Mouse (Mus musculus): Measurements from ENCODE around the gene Clip3. TPM values are rescaled to one million over a fixed set of nuclear protein-coding genes. Genes with fewer than 3 reads are reported as not detected.

The Clip3 gene
- polyA plus RNA-seq, 1 experiment from 2014 or later, result 0.90 TPM

DNA sequence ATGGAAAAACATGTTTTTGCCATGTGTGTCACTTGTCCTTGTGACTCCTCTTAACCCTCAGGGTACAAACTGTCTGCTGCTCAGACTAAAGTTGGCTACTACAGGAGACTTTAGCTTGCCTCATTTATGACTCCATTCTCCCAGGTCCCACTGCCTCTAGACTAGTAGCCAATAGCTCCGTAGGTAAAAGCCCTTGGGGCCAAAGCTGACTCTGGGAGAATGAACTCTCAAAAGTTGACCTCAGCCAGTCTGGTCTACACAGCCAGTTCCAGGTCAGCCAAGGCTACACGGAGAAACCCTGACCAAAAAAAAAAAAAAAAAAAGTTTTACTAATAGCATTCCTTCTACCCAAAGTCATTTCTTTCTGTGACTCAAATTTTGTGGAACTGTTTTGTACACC, 12.6 kb upstream of the Clip3 start:
- Histone ChIP-seq H3K9me3 (replicated peaks; ENCODE audit: control insufficient read depth, low read length) (no peaks in the 10 kb centered on the region), H3K27ac (ENCODE audit: low read length) (no peak overlapping the region), H3K36me3 (ENCODE audit: control insufficient read depth, insufficient read depth) (no peaks in the 10 kb centered on the region), H3K4me2 (ENCODE audit: low read depth, low read length) (peak overlapping the region; percentile 94), H3K4me1 (ENCODE audit: control insufficient read depth, low read depth, low read length) (peaks cover 22% of the 10 kb centered on the region), H3K9ac (ENCODE audit: low read depth, low read length) (peak overlapping the region; percentile 81; the same call in 1 of the 2 replicates), H3K27me3 (ENCODE audit: control insufficient read depth, insufficient read depth, low read depth, low read length) (no peaks in the 10 kb centered on the region), H3K4me3 (ENCODE audit: low read depth, low read length) (peak overlapping the region; percentile 90)
- no peak for ATAC-seq (ENCODE audit: low read depth)
- 46% methylated on average over 2 of the region's 2 CpGs for WGBS (ENCODE audit: insufficient replicate concordance)

DNA sequence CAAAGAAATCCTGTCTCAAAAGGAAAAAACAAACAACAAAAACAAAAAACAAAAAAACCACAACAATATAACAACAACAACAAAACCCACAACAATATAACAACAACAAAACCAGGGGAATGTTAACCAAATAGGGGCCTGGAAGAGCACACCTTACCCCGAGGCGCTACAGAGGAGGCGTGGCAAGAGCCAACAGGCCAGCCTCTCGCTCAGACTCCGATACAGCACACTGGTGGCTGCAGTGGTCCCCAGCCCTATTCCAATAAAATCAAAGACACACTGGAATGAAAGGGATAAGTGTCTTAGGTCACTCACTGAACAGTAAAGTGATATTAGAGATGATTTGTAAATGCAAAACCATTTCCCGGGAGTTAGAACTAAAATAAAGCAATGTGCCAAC, 12.0 kb upstream of the Clip3 start:
- WGBS (ENCODE audit: insufficient replicate concordance), result 0% methylated on average over 6 of the region's 6 CpGs
- peak; percentile 28 for ATAC-seq (ENCODE audit: low read depth)
- Histone ChIP-seq H3K4me3 (ENCODE audit: low read depth, low read length) (peak overlapping the region; percentile 90), H3K36me3 (ENCODE audit: control insufficient read depth, insufficient read depth) (no peaks in the 10 kb centered on the region), H3K27me3 (ENCODE audit: control insufficient read depth, insufficient read depth, low read depth, low read length) (no peaks in the 10 kb centered on the region), H3K4me1 (ENCODE audit: control insufficient read depth, low read depth, low read length) (peaks cover 22% of the 10 kb centered on the region), H3K9ac (ENCODE audit: low read depth, low read length) (peak overlapping the region; percentile 81), H3K4me2 (ENCODE audit: low read depth, low read length) (peak overlapping the region; percentile 94), H3K9me3 (replicated peaks; ENCODE audit: control insufficient read depth, low read length) (no peaks in the 10 kb centered on the region), H3K27ac (ENCODE audit: low read length) (peak overlapping the region; percentile 97)

DNA sequence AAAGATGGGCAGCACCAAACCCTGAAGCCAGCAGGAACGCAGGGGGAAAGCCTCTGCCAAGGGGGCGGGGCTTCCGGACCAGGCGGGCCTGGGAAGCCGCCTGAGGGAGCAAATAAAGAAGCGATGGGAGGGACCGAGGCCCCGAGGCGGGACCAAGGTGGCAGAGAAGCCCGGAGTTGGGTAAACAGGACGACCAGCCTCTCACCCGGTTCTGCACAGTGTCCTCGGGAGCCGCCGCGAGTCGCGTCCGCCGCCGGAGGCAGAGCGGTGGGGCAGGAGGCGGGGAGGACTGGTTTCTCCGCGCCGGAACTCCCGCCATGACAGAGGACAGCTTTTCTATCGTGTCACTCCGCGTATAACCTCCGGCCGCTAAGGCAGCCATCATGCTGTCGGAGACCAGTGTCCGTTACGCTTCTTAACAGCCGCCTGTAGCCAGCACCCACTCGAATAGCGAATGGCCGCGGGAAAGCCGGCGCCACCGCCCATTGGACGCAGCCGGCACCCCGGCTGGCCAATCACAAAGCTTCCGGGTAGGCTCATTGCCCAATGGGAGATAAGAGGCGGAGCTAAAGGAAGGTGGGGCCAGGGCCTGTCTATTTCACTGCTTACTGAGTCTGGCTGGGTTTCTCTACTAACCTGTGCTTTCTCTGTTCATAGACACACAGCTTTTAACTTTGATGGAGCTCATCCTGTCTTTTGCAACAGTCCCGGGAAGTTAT, 11.4 kb upstream of the Clip3 start, which contains the start of the genes Thap8 and Wdr62:
Thap8 (plus strand) TSS at position 144 of the 719 bp plus-strand sequence.
Wdr62 (minus strand) TSS at position 469 of the 719 bp plus-strand sequence.
- peak; percentile 92 for ATAC-seq (ENCODE audit: low read depth)
- whole genome bisulfite sequencing (ENCODE audit: insufficient replicate concordance), result under 1% methylated on average over 47 of the region's 49 CpGs
- no peaks in the 10 kb centered on the region for H3K36me3 ChIP-seq (ENCODE audit: control insufficient read depth, insufficient read depth)
- peak within 1 kb of the TSS; percentile 94 for H3K4me2 ChIP-seq (ENCODE audit: low read depth, low read length)
- peak within 1 kb of the TSS; percentile 90 for H3K4me3 ChIP-seq (ENCODE audit: low read depth, low read length)
- H3K9me3 ChIP-seq (replicated peaks; ENCODE audit: control insufficient read depth, low read length), result no peaks in the 10 kb centered on the region
- H3K27ac ChIP-seq (ENCODE audit: low read length), result peak within 1 kb of the TSS; percentile 97
- peak within 1 kb of the TSS; percentile 81 for H3K9ac ChIP-seq (ENCODE audit: low read depth, low read length)
- H3K27me3 ChIP-seq (ENCODE audit: control insufficient read depth, insufficient read depth, low read depth, low read length), result no peaks in the 10 kb centered on the region
- peaks cover 22% of the 10 kb centered on the region for H3K4me1 ChIP-seq (ENCODE audit: control insufficient read depth, low read depth, low read length)

DNA sequence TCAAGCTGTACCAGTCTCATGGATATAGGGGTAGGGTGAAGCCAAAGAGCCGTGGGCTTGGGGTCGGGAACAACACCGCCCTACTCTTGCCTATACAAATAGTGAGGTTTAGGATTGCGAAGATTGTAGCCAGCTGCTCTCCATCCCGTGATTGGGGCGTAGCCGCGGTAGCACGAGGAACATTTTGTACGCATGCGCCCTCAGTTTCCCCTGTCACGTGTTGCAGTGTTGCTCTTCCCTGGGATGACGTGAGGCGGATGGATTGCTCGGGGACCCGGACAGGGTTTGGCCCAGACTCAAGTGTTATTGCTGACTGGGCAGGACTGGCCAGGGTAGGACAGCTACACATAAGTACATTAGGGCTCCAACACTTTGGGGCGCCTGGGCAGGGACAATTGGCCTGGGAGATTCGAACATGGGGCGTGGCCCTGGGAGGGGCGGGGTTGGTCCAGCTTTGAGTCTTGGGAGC, 10.8 kb upstream of the Clip3 start:
- peak; percentile 54 for ATAC-seq (ENCODE audit: low read depth)
- Histone ChIP-seq H3K27me3 (ENCODE audit: control insufficient read depth, insufficient read depth, low read depth, low read length) (no peaks in the 10 kb centered on the region), H3K4me2 (ENCODE audit: low read depth, low read length) (peak overlapping the region; percentile 94), H3K9ac (ENCODE audit: low read depth, low read length) (peak overlapping the region; percentile 55), H3K9me3 (replicated peaks; ENCODE audit: control insufficient read depth, low read length) (no peaks in the 10 kb centered on the region), H3K4me1 (ENCODE audit: control insufficient read depth, low read depth, low read length) (peaks cover 22% of the 10 kb centered on the region), H3K4me3 (ENCODE audit: low read depth, low read length) (peak overlapping the region; percentile 90), H3K36me3 (ENCODE audit: control insufficient read depth, insufficient read depth) (no peaks in the 10 kb centered on the region), H3K27ac (ENCODE audit: low read length) (peak overlapping the region; percentile 97)
- under 1% methylated on average over 20 of the region's 20 CpGs for whole genome bisulfite sequencing (ENCODE audit: insufficient replicate concordance)

DNA sequence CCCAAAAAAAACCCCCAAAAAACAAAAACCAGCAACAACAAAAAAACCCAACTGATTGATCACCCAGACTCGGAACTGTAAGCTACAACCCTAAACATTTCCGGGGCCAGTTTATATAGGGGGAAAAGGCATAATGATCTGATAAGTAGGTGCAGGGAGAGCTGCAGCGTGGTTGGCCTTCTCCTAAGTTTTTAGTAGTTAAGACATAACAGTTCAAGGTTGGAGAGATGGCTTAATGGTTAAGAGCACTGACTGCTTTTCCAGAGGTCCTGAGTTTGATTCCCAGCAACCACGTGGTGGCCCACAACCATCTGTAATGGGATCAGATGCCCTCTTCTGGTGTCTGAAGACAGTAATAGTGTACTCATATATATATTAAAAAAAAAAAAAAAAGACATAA, 10.0 kb upstream of the Clip3 start:
- Histone ChIP-seq H3K4me3 (ENCODE audit: low read depth, low read length) (no peak overlapping the region), H3K27me3 (ENCODE audit: control insufficient read depth, insufficient read depth, low read depth, low read length) (no peaks in the 10 kb centered on the region), H3K9me3 (replicated peaks; ENCODE audit: control insufficient read depth, low read length) (no peaks in the 10 kb centered on the region), H3K27ac (ENCODE audit: low read length) (no peak overlapping the region), H3K4me1 (ENCODE audit: control insufficient read depth, low read depth, low read length) (peaks cover 22% of the 10 kb centered on the region), H3K4me2 (ENCODE audit: low read depth, low read length) (peak overlapping the region; percentile 94), H3K9ac (ENCODE audit: low read depth, low read length) (no peak overlapping the region), H3K36me3 (ENCODE audit: control insufficient read depth, insufficient read depth) (no peaks in the 10 kb centered on the region)
- 64% methylated on average over 4 of the region's 4 CpGs for WGBS (ENCODE audit: insufficient replicate concordance)
- ATAC-seq (ENCODE audit: low read depth), result no peak

DNA sequence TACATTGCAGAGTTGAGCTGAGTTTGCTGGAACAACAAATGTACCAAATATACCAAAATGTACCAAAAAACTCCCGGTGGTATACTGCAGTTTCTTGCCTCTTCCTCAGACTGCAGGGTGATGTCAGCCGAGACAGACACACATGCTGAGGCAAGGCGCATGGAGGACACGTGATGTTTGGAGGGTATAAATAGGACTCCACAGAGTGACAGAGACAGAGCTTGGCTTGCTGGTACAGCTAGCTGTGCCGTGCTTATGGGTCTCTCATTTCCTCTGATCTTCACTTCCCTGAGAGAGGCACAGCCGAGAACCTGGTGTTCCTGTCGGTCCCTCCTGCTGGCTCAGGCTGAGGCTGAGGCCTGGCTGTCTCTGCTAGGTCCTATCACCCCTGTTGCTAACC, 8.8 kb upstream of the Clip3 start:
- no peaks in the 10 kb centered on the region for H3K9me3 ChIP-seq (replicated peaks; ENCODE audit: control insufficient read depth, low read length)
- H3K4me2 ChIP-seq (ENCODE audit: low read depth, low read length), result no peak overlapping the region
- ATAC-seq (ENCODE audit: low read depth), result no peak
- H3K27me3 ChIP-seq (ENCODE audit: control insufficient read depth, insufficient read depth, low read depth, low read length), result no peaks in the 10 kb centered on the region
- H3K4me3 ChIP-seq (ENCODE audit: low read depth, low read length), result no peak overlapping the region
- H3K9ac ChIP-seq (ENCODE audit: low read depth, low read length), result no peak overlapping the region
- WGBS (ENCODE audit: insufficient replicate concordance), result 59% methylated on average over 7 of the region's 7 CpGs
- H3K4me1 ChIP-seq (ENCODE audit: control insufficient read depth, low read depth, low read length), result peaks cover 22% of the 10 kb centered on the region
- H3K36me3 ChIP-seq (ENCODE audit: control insufficient read depth, insufficient read depth), result no peaks in the 10 kb centered on the region
- no peak overlapping the region for H3K27ac ChIP-seq (ENCODE audit: low read length)

DNA sequence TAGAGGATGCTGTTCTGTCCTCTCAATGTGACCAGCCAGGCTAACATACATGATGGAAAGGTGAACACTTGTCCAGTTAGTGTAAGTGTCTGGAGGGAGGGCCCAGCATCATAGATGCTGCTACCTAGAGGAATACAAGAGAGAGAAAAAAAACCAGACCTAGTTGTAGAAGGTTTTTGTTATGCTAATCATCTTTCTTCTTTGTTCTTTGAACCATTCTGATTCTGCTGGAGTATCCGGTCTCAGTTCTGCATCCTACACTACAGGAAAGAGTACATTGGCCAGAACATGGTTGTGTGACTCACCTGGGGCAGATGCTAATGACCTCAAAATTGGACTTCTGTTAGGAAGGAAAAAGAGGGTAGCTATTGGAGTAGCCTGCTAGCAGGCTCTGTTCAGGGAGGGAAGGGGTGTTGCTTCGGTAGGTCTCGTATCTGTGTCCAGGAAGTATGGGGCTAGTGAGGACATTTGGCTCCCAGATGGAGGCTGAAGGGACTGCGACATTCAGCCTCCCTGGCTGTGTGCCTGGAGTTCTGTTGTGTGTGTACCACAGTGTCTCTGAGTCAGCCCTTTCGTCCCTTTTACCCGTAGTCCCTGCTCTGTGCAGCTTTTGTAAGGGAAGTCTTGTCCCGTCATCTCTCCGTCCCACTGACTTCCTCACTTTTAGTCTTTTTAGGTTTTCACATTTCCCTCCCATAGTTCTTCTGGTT, 4.7 kb upstream of the Clip3 start:
- 56% methylated on average over 8 of the region's 8 CpGs for WGBS (ENCODE audit: insufficient replicate concordance)
- Histone ChIP-seq H3K4me1 (ENCODE audit: control insufficient read depth, low read depth, low read length) (no peaks in the 10 kb centered on the region), H3K27me3 (ENCODE audit: control insufficient read depth, insufficient read depth, low read depth, low read length) (no peaks in the 10 kb centered on the region; the same call in 1 of the 2 replicates), H3K9me3 (replicated peaks; ENCODE audit: control insufficient read depth, low read length) (no peaks in the 10 kb centered on the region), H3K4me3 (ENCODE audit: low read depth, low read length) (no peak overlapping the region), H3K9ac (ENCODE audit: low read depth, low read length) (no peak overlapping the region), H3K27ac (ENCODE audit: low read length) (no peak overlapping the region), H3K36me3 (ENCODE audit: control insufficient read depth, insufficient read depth) (no peaks in the 10 kb centered on the region), H3K4me2 (ENCODE audit: low read depth, low read length) (no peak overlapping the region)
- ATAC-seq (ENCODE audit: low read depth), result no peak

DNA sequence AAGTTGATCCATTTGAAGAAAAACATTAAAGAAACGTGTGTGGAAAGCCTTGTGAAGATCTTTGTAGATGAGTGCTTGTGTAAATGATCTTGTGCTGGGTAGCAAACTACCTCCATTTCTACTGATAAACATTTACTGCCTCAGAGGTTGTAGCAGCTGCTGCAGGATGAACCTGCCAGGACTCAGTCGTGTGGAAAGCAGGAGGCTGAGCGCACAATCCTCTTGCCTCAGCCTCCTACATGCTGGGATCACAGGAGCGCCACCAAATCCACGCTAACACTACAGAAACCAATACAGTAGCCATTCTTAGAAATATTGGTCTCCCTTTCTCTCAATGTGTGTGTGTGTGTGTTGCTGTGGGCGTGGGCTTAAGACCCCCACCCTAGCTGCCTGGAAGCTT, 3.5 kb upstream of the Clip3 start:
- no peak overlapping the region for H3K9ac ChIP-seq (ENCODE audit: low read depth, low read length)
- H3K36me3 ChIP-seq (ENCODE audit: control insufficient read depth, insufficient read depth), result no peaks in the 10 kb centered on the region
- 47% methylated on average over 6 of the region's 6 CpGs for WGBS (ENCODE audit: insufficient replicate concordance)
- H3K4me1 ChIP-seq (ENCODE audit: control insufficient read depth, low read depth, low read length), result no peaks in the 10 kb centered on the region
- H3K9me3 ChIP-seq (replicated peaks; ENCODE audit: control insufficient read depth, low read length), result no peaks in the 10 kb centered on the region
- H3K27ac ChIP-seq (ENCODE audit: low read length), result no peak overlapping the region
- H3K27me3 ChIP-seq (ENCODE audit: control insufficient read depth, insufficient read depth, low read depth, low read length), result no peaks in the 10 kb centered on the region; the same call in 1 of the 2 replicates
- H3K4me2 ChIP-seq (ENCODE audit: low read depth, low read length), result no peak overlapping the region
- H3K4me3 ChIP-seq (ENCODE audit: low read depth, low read length), result no peak overlapping the region
- ATAC-seq (ENCODE audit: low read depth), result no peak

All from liver, embryonic 16.5 days (tissue).